Mouse (Mus musculus): ENCODE data around the gene Itln1. TPM values are rescaled to one million over a fixed set of nuclear protein-coding genes. Genes with fewer than 3 reads are reported as not detected.

Gene Itln1
- polyA plus RNA-seq, 1 experiment = 0.64 TPM

DNA sequence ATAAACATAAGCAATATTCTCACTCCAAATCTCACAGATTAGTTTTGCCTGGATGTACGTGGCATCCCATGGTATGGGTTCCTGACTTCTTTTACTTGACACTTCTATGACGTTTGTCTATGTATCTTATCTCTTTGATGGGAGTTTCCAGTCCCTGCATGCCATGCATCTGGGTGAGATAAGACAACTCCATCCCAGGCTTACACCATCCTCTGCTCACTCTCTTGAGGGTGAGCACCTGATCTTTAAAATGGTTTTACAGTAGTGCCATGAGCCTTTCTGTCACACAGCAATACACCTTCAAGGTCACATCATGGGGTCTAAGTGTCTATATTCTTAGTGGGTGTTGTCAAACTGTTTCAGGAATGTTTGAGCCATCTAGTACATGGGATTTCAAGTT lies 25.2 kb upstream of the Itln1 start:
- WGBS = 62% methylated on average over 2 of the region's 2 CpGs
- TF ChIP-seq CTCF (IDR thresholded peaks at IDR 0.05; ENCODE audit: insufficient read depth, low read length) (no peak), POLR2A (IDR thresholded peaks at IDR 0.05; ENCODE audit: borderline replicate concordance, extremely low read depth, low read depth, low read length) (no peak)
- no peak for DNase-seq

DNA sequence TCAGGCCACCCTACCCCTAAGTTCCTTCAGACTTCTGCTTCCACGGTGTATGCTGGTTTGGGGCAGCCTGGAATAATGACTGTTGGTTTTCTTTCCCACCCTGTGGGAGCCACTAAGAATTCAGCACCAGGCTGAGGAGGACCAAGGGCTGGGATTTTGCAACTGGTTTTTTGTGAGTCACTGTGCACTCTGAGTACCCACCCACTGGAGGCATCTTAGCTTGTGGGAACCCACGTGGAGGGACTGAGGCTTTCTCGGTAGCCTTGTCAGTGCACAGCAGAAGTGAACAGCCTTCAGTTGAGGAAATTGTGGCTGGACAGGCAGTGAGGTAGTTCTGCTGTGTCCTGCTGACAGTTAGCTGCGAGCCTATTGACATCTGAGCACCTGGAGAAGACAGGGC lies 23.8 kb upstream of the Itln1 start, which contains the start of gene Cd244a:
Gene Cd244a (plus strand): TSS at position 296 of the 400 bp plus-strand sequence.
- no peak for DNase-seq

More for the DNA sequence above, 25.2 kb upstream of the Itln1 start:
- Histone ChIP-seq H3K4me3 (replicated peaks; ENCODE audit: extremely low read depth, low read depth, low read length) (no peak overlapping the region), H3K4me1 (ENCODE audit: control insufficient read depth, insufficient read depth, low read length) (no peaks in the 10 kb centered on the region)

DNA sequence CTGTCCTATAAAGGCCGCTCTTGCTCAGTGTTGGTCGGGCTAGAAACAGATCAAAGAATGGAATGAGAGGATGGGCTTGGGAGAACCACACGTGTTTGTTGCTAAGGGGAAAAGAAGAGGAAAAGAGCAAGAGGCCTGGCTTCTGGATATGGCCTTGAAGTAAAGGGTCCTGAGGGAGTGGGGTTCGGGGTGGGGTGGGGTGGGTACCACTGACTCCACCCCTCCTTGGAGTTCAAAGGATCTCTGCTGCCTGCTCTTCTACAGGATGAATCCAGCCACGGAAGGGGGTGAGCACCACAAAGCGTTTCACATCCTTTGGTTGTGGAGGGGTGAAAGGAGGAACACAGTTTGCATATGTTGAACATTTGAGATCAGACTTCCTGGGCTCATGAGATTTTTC lies 23.3 kb upstream of the Itln1 start:
- TF ChIP-seq CTCF (IDR thresholded peaks at IDR 0.05; ENCODE audit: insufficient read depth, low read length) (no peak), POLR2A (IDR thresholded peaks at IDR 0.05; ENCODE audit: borderline replicate concordance, extremely low read depth, low read depth, low read length) (no peak)
- WGBS = 62% methylated on average over 6 of the region's 6 CpGs

More for the DNA sequence above, 23.8 kb upstream of the Itln1 start, which contains the start of gene Cd244a:
- TF ChIP-seq POLR2A (IDR thresholded peaks at IDR 0.05; ENCODE audit: borderline replicate concordance, extremely low read depth, low read depth, low read length) (no peak), CTCF (IDR thresholded peaks at IDR 0.05; ENCODE audit: insufficient read depth, low read length) (no peak)
- 63% methylated on average over 4 of the region's 4 CpGs for WGBS
- H3K4me1 ChIP-seq (ENCODE audit: control insufficient read depth, insufficient read depth, low read length) = no peaks in the 10 kb centered on the region
- H3K4me3 ChIP-seq (replicated peaks; ENCODE audit: extremely low read depth, low read depth, low read length) = no peak within 1 kb of the TSS

DNA sequence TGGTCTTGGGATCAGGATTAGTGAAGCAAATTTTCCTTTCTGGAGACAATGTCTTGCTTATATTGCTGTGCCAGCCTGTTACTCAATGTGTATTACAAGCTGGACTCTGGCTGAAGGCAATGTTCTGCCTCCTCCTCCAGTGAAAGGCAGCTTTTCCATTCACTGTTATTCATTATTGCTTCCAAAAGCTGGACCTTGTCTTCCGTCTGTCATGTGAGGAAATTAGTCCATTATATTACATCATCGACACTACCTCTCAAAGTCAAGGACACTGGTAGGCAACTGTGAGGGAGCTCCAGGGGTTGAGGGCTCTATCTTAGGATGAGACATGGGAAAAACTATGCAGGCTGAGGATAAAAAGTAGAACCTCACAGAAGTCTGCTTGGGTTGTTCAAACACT lies 21.3 kb upstream of the Itln1 start:
- 75% methylated on average over 2 of the region's 2 CpGs for WGBS
- H3K4me1 ChIP-seq (ENCODE audit: control insufficient read depth, insufficient read depth, low read length) = no peaks in the 10 kb centered on the region; the same call in 1 of the 2 replicates
- H3K4me3 ChIP-seq (replicated peaks; ENCODE audit: extremely low read depth, low read depth, low read length) = no peak overlapping the region
- DNase-seq = no peak
- TF ChIP-seq POLR2A (IDR thresholded peaks at IDR 0.05; ENCODE audit: borderline replicate concordance, extremely low read depth, low read depth, low read length) (no peak), CTCF (IDR thresholded peaks at IDR 0.05; ENCODE audit: insufficient read depth, low read length) (no peak)

More for the DNA sequence above, 23.3 kb upstream of the Itln1 start:
- H3K4me3 ChIP-seq (replicated peaks; ENCODE audit: extremely low read depth, low read depth, low read length) = no peak overlapping the region
- no peak for DNase-seq
- no peaks in the 10 kb centered on the region; the same call in 1 of the 2 replicates for H3K4me1 ChIP-seq (ENCODE audit: control insufficient read depth, insufficient read depth, low read length)

DNA sequence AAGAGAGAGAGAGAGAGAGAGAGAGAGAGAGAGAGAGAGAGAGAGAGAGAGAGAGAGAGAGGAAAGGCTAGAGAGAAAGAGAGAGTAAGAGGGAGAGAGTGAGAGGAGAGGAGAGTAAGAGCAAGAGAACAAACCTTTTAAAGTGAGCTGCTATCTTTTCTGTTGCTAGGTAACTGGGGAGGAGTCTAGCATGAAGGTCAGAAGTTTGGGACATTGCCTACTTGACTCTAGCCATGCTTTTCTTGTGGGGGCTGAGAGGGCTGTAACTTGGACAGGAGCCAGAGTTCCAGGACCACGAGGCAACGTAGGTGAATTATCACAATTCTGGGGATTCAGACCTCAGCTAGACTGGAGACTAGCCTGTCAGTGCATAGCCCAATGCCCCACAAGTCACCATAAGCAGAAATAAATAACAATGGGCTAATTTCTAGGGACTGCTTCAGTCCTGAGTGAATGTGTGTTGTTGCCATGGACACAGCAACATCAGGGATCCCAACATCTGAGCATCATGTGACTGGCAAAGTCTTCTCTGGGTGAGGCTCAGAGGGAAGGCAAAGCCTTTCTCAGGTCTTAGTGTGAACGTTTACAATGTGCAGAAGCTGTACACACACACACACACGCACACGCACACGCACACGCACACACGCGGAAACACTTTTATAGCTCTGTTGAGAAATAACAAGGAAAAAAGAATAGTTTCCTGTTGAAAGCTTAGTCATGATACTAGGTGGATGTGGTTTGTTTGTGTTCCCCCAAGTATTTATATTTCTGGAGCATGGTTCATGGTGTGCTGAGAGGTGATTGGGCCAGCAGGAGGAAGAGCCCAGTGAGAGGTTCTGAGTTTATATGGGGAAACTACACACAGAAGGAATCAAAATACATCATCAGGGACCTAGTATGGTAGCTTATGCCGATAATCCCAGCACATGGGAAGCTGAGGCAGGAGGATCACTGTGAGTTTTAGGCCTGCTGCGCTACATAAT lies 18.6 kb upstream of the Itln1 start:
- no peaks in the 10 kb centered on the region; the same call in 1 of the 2 replicates for H3K4me1 ChIP-seq (ENCODE audit: control insufficient read depth, insufficient read depth, low read length)
- no peak overlapping the region for H3K4me3 ChIP-seq (replicated peaks; ENCODE audit: extremely low read depth, low read depth, low read length)
- WGBS = 73% methylated on average over 11 of the region's 11 CpGs
- TF ChIP-seq POLR2A (IDR thresholded peaks at IDR 0.05; ENCODE audit: borderline replicate concordance, extremely low read depth, low read depth, low read length) (no peak), CTCF (IDR thresholded peaks at IDR 0.05; ENCODE audit: insufficient read depth, low read length) (no peak)
- DNase-seq = no peak

DNA sequence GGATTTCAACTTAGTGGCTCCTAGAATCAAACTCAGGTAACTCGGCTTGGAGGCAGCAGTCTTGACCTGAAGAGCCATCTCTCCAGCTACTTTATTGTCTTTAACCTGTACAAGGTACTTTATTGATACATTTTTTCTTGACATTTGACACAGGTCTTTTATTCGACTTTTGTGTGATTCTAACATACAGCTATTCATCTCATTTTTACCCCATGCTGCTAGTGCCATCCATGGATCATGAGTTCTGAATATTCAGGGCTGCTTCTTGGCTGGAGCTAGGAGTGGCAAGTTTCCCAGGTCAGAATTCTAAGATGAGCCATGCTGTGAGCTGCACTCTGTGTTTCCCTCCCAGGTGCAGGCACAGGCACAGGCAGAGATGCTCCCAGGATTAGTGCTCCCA lies 17.1 kb upstream of the Itln1 start:
- WGBS = 70% methylated on average over 2 of the region's 2 CpGs
- Histone ChIP-seq H3K4me1 (ENCODE audit: control insufficient read depth, insufficient read depth, low read length) (no peaks in the 10 kb centered on the region; the same call in 1 of the 2 replicates), H3K4me3 (replicated peaks; ENCODE audit: extremely low read depth, low read depth, low read length) (no peak overlapping the region)
- TF ChIP-seq CTCF (IDR thresholded peaks at IDR 0.05; ENCODE audit: insufficient read depth, low read length) = no peak
- TF ChIP-seq POLR2A (IDR thresholded peaks at IDR 0.05; ENCODE audit: borderline replicate concordance, extremely low read depth, low read depth, low read length) = no peak
- DNase-seq = no peak

DNA sequence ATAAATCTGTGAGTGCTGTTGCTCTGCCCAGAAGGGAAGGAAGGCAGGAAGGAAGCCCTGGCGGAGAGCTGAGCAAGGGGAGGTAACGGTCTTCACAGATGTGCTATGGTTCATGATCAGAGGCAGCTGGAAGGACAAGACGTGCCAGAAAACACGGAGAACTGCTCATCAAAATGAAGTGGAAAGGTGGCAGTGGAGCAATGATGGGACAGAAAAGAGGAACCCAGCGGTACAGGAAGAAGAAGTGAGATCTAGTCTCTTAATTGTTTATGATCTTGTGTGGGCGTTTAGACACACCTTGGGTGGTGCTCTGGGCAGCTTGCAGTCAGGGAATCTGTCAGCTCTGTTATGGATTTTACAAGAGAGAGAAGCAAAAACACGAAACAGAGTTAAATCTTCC lies 16.2 kb upstream of the Itln1 start:
- no peaks in the 10 kb centered on the region; the same call in 1 of the 2 replicates for H3K4me1 ChIP-seq (ENCODE audit: control insufficient read depth, insufficient read depth, low read length)
- WGBS = 43% methylated on average over 7 of the region's 7 CpGs

DNA sequence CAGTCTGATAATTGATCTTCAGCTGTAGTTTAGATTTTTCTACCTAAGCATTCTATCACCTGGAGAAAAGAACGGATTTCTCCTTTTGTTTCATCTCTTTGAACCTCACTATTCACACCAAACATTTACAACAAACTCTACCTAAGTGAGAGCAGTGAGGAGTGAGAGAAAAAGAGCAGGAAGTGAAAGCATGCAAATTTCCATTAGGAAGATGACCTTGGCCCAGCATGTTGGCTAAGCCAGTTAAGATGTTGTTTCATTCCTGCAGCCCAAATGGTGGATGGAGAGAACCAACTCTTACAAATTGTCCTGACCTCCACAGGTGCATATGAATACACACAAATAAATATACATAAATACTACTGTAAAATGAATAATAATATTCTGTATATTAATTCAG lies 5.6 kb upstream of the Itln1 start:
- no peak for TF ChIP-seq CTCF (IDR thresholded peaks at IDR 0.05; ENCODE audit: insufficient read depth, low read length)
- TF ChIP-seq POLR2A (IDR thresholded peaks at IDR 0.05; ENCODE audit: borderline replicate concordance, extremely low read depth, low read depth, low read length) = no peak
- Histone ChIP-seq H3K4me3 (replicated peaks; ENCODE audit: extremely low read depth, low read depth, low read length) (no peak overlapping the region), H3K4me1 (ENCODE audit: control insufficient read depth, insufficient read depth, low read length) (no peaks in the 10 kb centered on the region)
- 80% methylated on average over 1 of the region's 1 CpGs for WGBS
- DNase-seq = no peak

More for the DNA sequence above, 16.2 kb upstream of the Itln1 start:
- H3K4me3 ChIP-seq (replicated peaks; ENCODE audit: extremely low read depth, low read depth, low read length) = no peak overlapping the region
- no peak for DNase-seq
- TF ChIP-seq CTCF (IDR thresholded peaks at IDR 0.05; ENCODE audit: insufficient read depth, low read length) = no peak
- no peak for TF ChIP-seq POLR2A (IDR thresholded peaks at IDR 0.05; ENCODE audit: borderline replicate concordance, extremely low read depth, low read depth, low read length)

DNA sequence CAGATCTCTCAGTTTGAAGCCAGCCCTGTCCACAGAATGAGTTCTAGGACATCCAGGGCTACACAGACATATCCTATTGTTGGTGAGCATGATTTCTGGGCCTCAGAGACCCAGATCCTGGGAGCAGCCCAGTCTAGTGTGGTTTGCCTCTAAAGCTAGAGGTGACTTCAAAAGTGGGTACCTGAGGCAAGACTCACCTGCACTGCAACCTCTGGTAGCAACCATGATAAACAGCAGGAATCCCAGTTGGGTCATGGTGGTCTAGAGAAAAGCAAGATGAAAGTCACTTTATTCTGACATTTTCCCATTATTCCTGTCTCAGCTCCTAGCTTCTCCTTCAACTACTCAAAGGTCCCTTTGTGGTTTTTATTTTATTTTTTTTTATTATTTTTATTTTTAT lies 537 bp downstream of the Itln1 start:
- no peak overlapping the region for H3K4me3 ChIP-seq (replicated peaks; ENCODE audit: extremely low read depth, low read depth, low read length)
- DNase-seq = no peak
- TF ChIP-seq CTCF (IDR thresholded peaks at IDR 0.05; ENCODE audit: insufficient read depth, low read length) = no peak
- TF ChIP-seq POLR2A (IDR thresholded peaks at IDR 0.05; ENCODE audit: borderline replicate concordance, extremely low read depth, low read depth, low read length) = no peak
- H3K4me1 ChIP-seq (ENCODE audit: control insufficient read depth, insufficient read depth, low read length) = no peaks in the 10 kb centered on the region
